Mouse (Mus musculus) hindbrain, postnatal 0 days (tissue): ENCODE results near the gene Tgfbr2. TPM values are rescaled to one million over a fixed set of nuclear protein-coding genes. Genes with fewer than 3 reads are reported as not detected.

Source experiments
- ATAC-seq: fragments of 200-750 bp; cut with Nextera tagmentation; 2 replicates; pipeline ENCODE4 v1.8.0; 2017; ENCODE audit warnings: mild to moderate bottlenecking, moderate TSS enrichment, moderate library complexity
- DNase-seq: peaks from one replicate; pipeline ENCODE4 v3.0.0-alpha.2; 2015; ENCODE audit warnings: low spot score
- H3K27ac ChIP-seq: fragments of 300-500 bp; sonication (generic); 2 replicates; pipeline ENCODE4 v1.5.1; 2014; ENCODE audit warnings: mild to moderate bottlenecking
- H3K27me3 ChIP-seq: fragments of 300-500 bp; sonication (generic); 2 replicates; pipeline ENCODE4 v1.6.1; 2014; ENCODE audit warnings: low read length, mixed read lengths; ENCODE audit not compliant: insufficient read depth
- H3K36me3 ChIP-seq: fragments of 300-500 bp; sonication (generic); 2 replicates; pipeline ENCODE4 v1.6.1; 2014; ENCODE audit warnings: low read length, mixed read lengths; ENCODE audit not compliant: insufficient read depth
- H3K4me1 ChIP-seq: fragments of 300-500 bp; sonication (generic); 2 replicates; pipeline ENCODE4 v1.6.1; 2014; ENCODE audit warnings: antibody characterized with exemption, low read length, mixed read lengths; ENCODE audit not compliant: insufficient read depth
- H3K4me2 ChIP-seq: fragments of 300-500 bp; sonication (generic); 2 replicates; pipeline ENCODE4 v1.6.1; 2014; ENCODE audit warnings: low read depth, mild to moderate bottlenecking, low read length, moderate library complexity, mixed read lengths
- H3K4me3 ChIP-seq: fragments of 300-500 bp; sonication (generic); 2 replicates; pipeline ENCODE4 v1.5.1; 2014; ENCODE audit warnings: low read length
- H3K9ac ChIP-seq: fragments of 300-500 bp; sonication (generic); replicated peaks from 2 replicates; pipeline ENCODE4 v1.6.1; 2014; ENCODE audit warnings: mild to moderate bottlenecking, low read length, moderate library complexity, mixed read lengths
- H3K9me3 ChIP-seq: fragments of 300-500 bp; sonication (generic); 2 replicates; pipeline ENCODE4 v1.6.1; 2016; ENCODE audit warnings: low read length, mixed read lengths
- CTCF ChIP-seq: IDR thresholded peaks from 2 replicates; pipeline ENCODE4 v1.5.1; 2016; ENCODE audit warnings: antibody characterized with exemption, control low read depth, low read depth
- WGBS: fragments of 180-500 bp; shearing (Covaris S2); extraction: QIAGEN DNeasy Blood & Tissue Kit; methylation state at CpG from one replicate; pipeline ENCODE4 v1.1.7; 2014; 5-methylcytosine and 5-hydroxymethylcytosine counted together
- polyA plus RNA-seq: library from polyadenylated mRNA; unstranded; fragments of >200 nt; fragmentation: Nextera tagmentation; extraction: Ambion mirVana; gene quantifications from 2 replicates; pipeline ENCODE4 v1.2.1, GENCODE M21; 2015
- total RNA-seq: library from RNA; depleted of rRNA; stranded (reverse); fragments of >200 nt; gene quantifications from 2 replicates; pipeline ENCODE4 v1.2.3, GENCODE M21; 2014

The Tgfbr2 gene
- total and polyA plus RNA-seq, 2 experiments from 2014 or later, result 7.7 to 21.7 TPM

GRCm38 (mm10) chr9:116162866-116163374, 12.2 kb downstream of the Tgfbr2 start:
- Histone ChIP-seq H3K27ac (no peak overlapping the region), H3K4me2 (no peak overlapping the region), H3K4me1 (no peaks in the 10 kb centered on the region), H3K27me3 (no peaks in the 10 kb centered on the region), H3K36me3 (no peaks in the 10 kb centered on the region), H3K9me3 (no peaks in the 10 kb centered on the region), H3K4me3 (no peak overlapping the region), H3K9ac (no peak overlapping the region)
- DNase-seq (no peak), ATAC-seq (no peak)
- no peak for TF ChIP-seq CTCF
- 91% methylated on average over 7 of the region's 7 CpGs for WGBS

GRCm38 (mm10) chr9:116160860-116161259, 14.3 kb downstream of the Tgfbr2 start:
- no peak for ATAC-seq
- no peak overlapping the region for H3K27ac ChIP-seq
- H3K4me2 ChIP-seq, result no peak overlapping the region
- 90% methylated on average over 7 of the region's 7 CpGs for WGBS
- H3K9ac ChIP-seq, result no peak overlapping the region
- H3K4me1 ChIP-seq, result no peaks in the 10 kb centered on the region
- DNase-seq, result no peak
- H3K27me3 ChIP-seq, result no peaks in the 10 kb centered on the region
- TF ChIP-seq CTCF, result no peak
- no peaks in the 10 kb centered on the region for H3K36me3 ChIP-seq
- no peak overlapping the region for H3K4me3 ChIP-seq
- no peaks in the 10 kb centered on the region for H3K9me3 ChIP-seq

GRCm38 (mm10) chr9:116160067-116160466, 15.1 kb downstream of the Tgfbr2 start:
- Histone ChIP-seq H3K9me3 (no peaks in the 10 kb centered on the region), H3K9ac (no peak overlapping the region), H3K27me3 (no peaks in the 10 kb centered on the region), H3K4me2 (no peak overlapping the region), H3K27ac (no peak overlapping the region), H3K36me3 (no peaks in the 10 kb centered on the region), H3K4me3 (no peak overlapping the region), H3K4me1 (no peaks in the 10 kb centered on the region)
- DNase-seq (no peak), ATAC-seq (no peak)
- 85% methylated on average over 3 of the region's 3 CpGs for WGBS
- TF ChIP-seq CTCF, result no peak

GRCm38 (mm10) chr9:116156501-116156900, 18.7 kb downstream of the Tgfbr2 start:
- WGBS, result 72% methylated on average over 5 of the region's 5 CpGs
- H3K9me3 ChIP-seq, result no peaks in the 10 kb centered on the region
- no peak for ATAC-seq
- H3K9ac ChIP-seq, result no peak overlapping the region
- no peaks in the 10 kb centered on the region for H3K27me3 ChIP-seq
- H3K27ac ChIP-seq, result no peak overlapping the region
- no peak overlapping the region for H3K4me3 ChIP-seq
- no peaks in the 10 kb centered on the region for H3K4me1 ChIP-seq
- H3K4me2 ChIP-seq, result no peak overlapping the region
- no peak for DNase-seq
- H3K36me3 ChIP-seq, result no peaks in the 10 kb centered on the region
- no peak for TF ChIP-seq CTCF

GRCm38 (mm10) chr9:116152878-116153277, 22.3 kb downstream of the Tgfbr2 start:
- Histone ChIP-seq H3K36me3 (no peaks in the 10 kb centered on the region), H3K4me3 (no peak overlapping the region), H3K9me3 (no peaks in the 10 kb centered on the region), H3K27ac (no peak overlapping the region), H3K9ac (no peak overlapping the region), H3K27me3 (no peaks in the 10 kb centered on the region), H3K4me2 (no peak overlapping the region), H3K4me1 (no peaks in the 10 kb centered on the region)
- TF ChIP-seq CTCF, result no peak
- 63% methylated on average over 4 of the region's 4 CpGs for WGBS
- ATAC-seq, result no peak
- DNase-seq, result no peak

GRCm38 (mm10) chr9:116150725-116151396, 24.3 kb downstream of the Tgfbr2 start:
- Histone ChIP-seq H3K4me1 (no peaks in the 10 kb centered on the region), H3K27ac (no peak overlapping the region)
- WGBS, result 23% methylated on average over 6 of the region's 7 CpGs

GRCm38 (mm10) chr9:116148809-116149208, 26.4 kb downstream of the Tgfbr2 start:
- Histone ChIP-seq H3K27me3 (no peaks in the 10 kb centered on the region), H3K4me1 (no peaks in the 10 kb centered on the region), H3K36me3 (no peaks in the 10 kb centered on the region), H3K27ac (no peak overlapping the region), H3K9me3 (no peaks in the 10 kb centered on the region), H3K9ac (no peak overlapping the region), H3K4me2 (no peak overlapping the region), H3K4me3 (no peak overlapping the region)
- ATAC-seq, result no peak
- WGBS, result 92% methylated on average over 7 of the region's 7 CpGs
- TF ChIP-seq CTCF, result no peak
- DNase-seq, result no peak

More at GRCm38 (mm10) chr9:116150725-116151396, 24.3 kb downstream of the Tgfbr2 start:
- no peaks in the 10 kb centered on the region for H3K9me3 ChIP-seq
- H3K9ac ChIP-seq, result no peak overlapping the region
- H3K27me3 ChIP-seq, result no peaks in the 10 kb centered on the region
- ATAC-seq, result no peak
- DNase-seq, result no peak
- H3K36me3 ChIP-seq, result no peaks in the 10 kb centered on the region
- TF ChIP-seq CTCF, result no peak
- no peak overlapping the region for H3K4me2 ChIP-seq
- H3K4me3 ChIP-seq, result no peak overlapping the region
